Mouse (Mus musculus): ENCODE data around the gene Rab40c. TPM values are rescaled to one million over a fixed set of nuclear protein-coding genes. Genes with fewer than 3 reads are reported as not detected.
A peak's percentile ranks its signal among the peaks of the same experiment; 100 is the strongest.

The Rab40c gene
- polyA plus RNA-seq, 1 experiment from 2014 or later, result 6.5 TPM

GRCm38 (mm10) chr17:25863681-25864080 lies 55.8 kb downstream of the Rab40c start:
- no peak overlapping the region for H3K9ac ChIP-seq
- H3K4me1 ChIP-seq (replicated peaks), result peaks cover 64% of the 10 kb centered on the region
- peaks cover 28% of the 10 kb centered on the region for H3K36me3 ChIP-seq
- H3K4me3 ChIP-seq (replicated peaks), result no peak overlapping the region
- H3K27ac ChIP-seq, result no peak overlapping the region
- H3K4me2 ChIP-seq, result no peak overlapping the region
- no peak for ATAC-seq (ENCODE audit: low read depth)
- DNase-seq, result no peak
- 91% methylated on average over 6 of the region's 6 CpGs for whole genome bisulfite sequencing (ENCODE audit: insufficient replicate concordance)
- H3K9me3 ChIP-seq (replicated peaks), result no peaks in the 10 kb centered on the region
- H3K27me3 ChIP-seq, result no peaks in the 10 kb centered on the region

- H3K9me3 ChIP-seq (replicated peaks), result no peaks in the 10 kb centered on the region
- peak overlapping the region; percentile 97 for H3K4me2 ChIP-seq
- 10% methylated on average over 6 of the region's 6 CpGs for WGBS (ENCODE audit: insufficient replicate concordance)
- peaks cover 28% of the 10 kb centered on the region for H3K36me3 ChIP-seq
- peak overlapping the region; percentile 80 for H3K4me3 ChIP-seq (replicated peaks)
- peak; percentile 25 for ATAC-seq (ENCODE audit: low read depth)
- H3K4me1 ChIP-seq (replicated peaks), result peaks cover 47% of the 10 kb centered on the region
- DNase-seq, result no peak
- H3K27me3 ChIP-seq, result no peaks in the 10 kb centered on the region
- peak overlapping the region; percentile 90 for H3K9ac ChIP-seq
- peak overlapping the region; percentile 70 for H3K27ac ChIP-seq
These were observed 57.6 kb downstream of the Rab40c start for GRCm38 (mm10) chr17:25861704-25862612.

GRCm38 (mm10) chr17:25860832-25861703 lies 58.5 kb downstream of the Rab40c start, which contains the start of gene Wdr90:
Gene Wdr90, minus strand, starts transcription at chr17:25861501.
- peaks cover 28% of the 10 kb centered on the region for H3K36me3 ChIP-seq
- H3K9me3 ChIP-seq (replicated peaks), result no peaks in the 10 kb centered on the region
- WGBS (ENCODE audit: insufficient replicate concordance), result 5% methylated on average over 65 of the region's 65 CpGs
- peak within 1 kb of the TSS; percentile 90 for H3K9ac ChIP-seq
- peak; percentile 82 for DNase-seq
- peaks cover 38% of the 10 kb centered on the region for H3K4me1 ChIP-seq (replicated peaks)
- H3K27ac ChIP-seq, result peak within 1 kb of the TSS; percentile 75
- ATAC-seq (ENCODE audit: low read depth), result peak; percentile 90
- H3K27me3 ChIP-seq, result no peaks in the 10 kb centered on the region
- H3K4me2 ChIP-seq, result peak within 1 kb of the TSS; percentile 97
- peak within 1 kb of the TSS; percentile 80 for H3K4me3 ChIP-seq (replicated peaks)

- Histone ChIP-seq H3K4me1 (replicated peaks) (peaks cover 34% of the 10 kb centered on the region), H3K36me3 (peaks cover 33% of the 10 kb centered on the region), H3K9me3 (replicated peaks) (no peaks in the 10 kb centered on the region), H3K4me3 (replicated peaks) (peak overlapping the region; percentile 80), H3K27me3 (no peaks in the 10 kb centered on the region), H3K4me2 (peak overlapping the region; percentile 97), H3K27ac (peak overlapping the region; percentile 75), H3K9ac (peak overlapping the region; percentile 90)
- DNase-seq (no peak), ATAC-seq (ENCODE audit: low read depth) (no peak)
- WGBS (ENCODE audit: insufficient replicate concordance), result 83% methylated on average over 6 of the region's 6 CpGs
These were observed 59.3 kb downstream of the Rab40c start for GRCm38 (mm10) chr17:25860229-25860628.

- no peaks in the 10 kb centered on the region for H3K27me3 ChIP-seq
- 1% methylated on average over 21 of the region's 21 CpGs for WGBS (ENCODE audit: insufficient replicate concordance)
- H3K9me3 ChIP-seq (replicated peaks), result no peaks in the 10 kb centered on the region
- H3K27ac ChIP-seq, result peak within 1 kb of the TSS; percentile 86
- peak within 1 kb of the TSS; percentile 81 for H3K9ac ChIP-seq
- DNase-seq (peak; percentile 93), ATAC-seq (ENCODE audit: low read depth) (peak; percentile 96)
- H3K36me3 ChIP-seq, result peaks cover 84% of the 10 kb centered on the region
- H3K4me1 ChIP-seq (replicated peaks), result peaks cover 40% of the 10 kb centered on the region
- H3K4me3 ChIP-seq (replicated peaks), result peak within 1 kb of the TSS; percentile 74
- peak within 1 kb of the TSS; percentile 87 for H3K4me2 ChIP-seq
These were observed 75.1 kb downstream of the Rab40c start, which contains the start of gene Rhot2 for GRCm38 (mm10) chr17:25844396-25844901. Gene Rhot2, minus strand, starts transcription at chr17:25844851.

GRCm38 (mm10) chr17:25843636-25844395 lies 75.7 kb downstream of the Rab40c start:
- peak overlapping the region; percentile 87 for H3K4me2 ChIP-seq
- H3K27ac ChIP-seq, result peak overlapping the region; percentile 86
- no peak for DNase-seq
- H3K4me1 ChIP-seq (replicated peaks), result peaks cover 46% of the 10 kb centered on the region
- 1% methylated on average over 38 of the region's 38 CpGs for WGBS (ENCODE audit: insufficient replicate concordance)
- H3K36me3 ChIP-seq, result peaks cover 85% of the 10 kb centered on the region
- H3K9ac ChIP-seq, result peak overlapping the region; percentile 81
- H3K4me3 ChIP-seq (replicated peaks), result peak overlapping the region; percentile 74
- peak; percentile 39 for ATAC-seq (ENCODE audit: low read depth)
- no peaks in the 10 kb centered on the region for H3K9me3 ChIP-seq (replicated peaks)
- H3K27me3 ChIP-seq, result no peaks in the 10 kb centered on the region

GRCm38 (mm10) chr17:25843122-25843521 lies 76.4 kb downstream of the Rab40c start:
- Histone ChIP-seq H3K4me3 (replicated peaks) (peak overlapping the region; percentile 74), H3K9me3 (replicated peaks) (no peaks in the 10 kb centered on the region), H3K4me1 (replicated peaks) (peaks cover 51% of the 10 kb centered on the region), H3K9ac (peak overlapping the region; percentile 81), H3K36me3 (peaks cover 84% of the 10 kb centered on the region), H3K27ac (peak overlapping the region; percentile 86), H3K4me2 (peak overlapping the region; percentile 87), H3K27me3 (no peaks in the 10 kb centered on the region)
- ATAC-seq (ENCODE audit: low read depth) (no peak), DNase-seq (no peak)
- 84% methylated on average over 4 of the region's 4 CpGs for WGBS (ENCODE audit: insufficient replicate concordance)

- Histone ChIP-seq H3K9me3 (replicated peaks) (no peaks in the 10 kb centered on the region), H3K4me3 (replicated peaks) (no peak overlapping the region), H3K27ac (no peak overlapping the region; the same call in none of the 2 replicates), H3K36me3 (peaks cover 85% of the 10 kb centered on the region), H3K4me1 (replicated peaks) (peaks cover 57% of the 10 kb centered on the region), H3K4me2 (peak overlapping the region; percentile 87), H3K27me3 (no peaks in the 10 kb centered on the region), H3K9ac (peak overlapping the region; percentile 33; the same call in 1 of the 2 replicates)
- DNase-seq (no peak), ATAC-seq (ENCODE audit: low read depth) (no peak)
- WGBS (ENCODE audit: insufficient replicate concordance), result 79% methylated on average over 3 of the region's 3 CpGs
These were observed 77.0 kb downstream of the Rab40c start for GRCm38 (mm10) chr17:25842509-25842908.

- H3K36me3 ChIP-seq, result peaks cover 76% of the 10 kb centered on the region
- no peaks in the 10 kb centered on the region for H3K9me3 ChIP-seq (replicated peaks)
- no peak for ATAC-seq (ENCODE audit: low read depth)
- peaks cover 69% of the 10 kb centered on the region for H3K4me1 ChIP-seq (replicated peaks)
- WGBS (ENCODE audit: insufficient replicate concordance), result 92% methylated on average over 20 of the region's 22 CpGs
- H3K9ac ChIP-seq, result peak within 1 kb of the TSS; percentile 33; the same call in 1 of the 2 replicates
- DNase-seq, result no peak
- H3K4me3 ChIP-seq (replicated peaks), result no peak within 1 kb of the TSS
- H3K27ac ChIP-seq, result no peak within 1 kb of the TSS; the same call in none of the 2 replicates
- H3K4me2 ChIP-seq, result peak within 1 kb of the TSS; percentile 87; the same call in 1 of the 2 replicates
- H3K27me3 ChIP-seq, result no peaks in the 10 kb centered on the region
These were observed 78.2 kb downstream of the Rab40c start, which contains the start of gene Gm20683 for GRCm38 (mm10) chr17:25841117-25841880. Gene Gm20683, minus strand, starts transcription at chr17:25841763.

GRCm38 (mm10) chr17:25840519-25840918 lies 79.0 kb downstream of the Rab40c start:
- Histone ChIP-seq H3K27me3 (no peaks in the 10 kb centered on the region), H3K4me2 (no peak overlapping the region), H3K9me3 (replicated peaks) (no peaks in the 10 kb centered on the region), H3K27ac (no peak overlapping the region), H3K4me3 (replicated peaks) (no peak overlapping the region), H3K9ac (0 out of 2 replicates have a peak overlapping the region, but pooled peaks have one; percentile 5), H3K36me3 (peaks cover 72% of the 10 kb centered on the region), H3K4me1 (replicated peaks) (peaks cover 77% of the 10 kb centered on the region)
- WGBS (ENCODE audit: insufficient replicate concordance), result 90% methylated on average over 6 of the region's 6 CpGs
- DNase-seq (no peak), ATAC-seq (ENCODE audit: low read depth) (no peak)
